Mouse (Mus musculus): ENCODE results near the gene Vps26c.
"Not testable (repeated sequence)": the region's sequence is repeated elsewhere in the genome, so short reads cannot be mapped to it uniquely, and the experiment has no call there.

Vps26c gene

DNA sequence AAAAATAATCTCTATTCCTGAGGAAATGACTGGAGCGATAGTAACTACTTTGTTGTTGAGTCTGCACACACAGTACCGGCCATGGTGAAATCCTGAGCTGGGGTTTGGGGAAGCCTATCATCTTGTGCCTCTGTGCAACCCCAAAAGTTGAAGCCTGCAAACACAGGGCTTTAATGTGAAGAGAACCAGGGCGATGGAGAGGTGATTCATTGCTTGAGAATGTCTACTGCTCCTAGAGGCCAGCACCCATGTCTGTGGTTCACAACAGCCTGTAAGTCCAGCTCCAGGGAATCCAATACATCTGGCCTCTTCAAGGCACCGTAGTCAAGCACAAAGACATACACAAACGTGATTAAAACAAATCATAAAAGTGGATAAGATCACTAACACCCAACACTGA is 39.3 kb downstream of the Vps26c start:
- no peak for DNase-seq (ENCODE audit: low read depth)

DNA sequence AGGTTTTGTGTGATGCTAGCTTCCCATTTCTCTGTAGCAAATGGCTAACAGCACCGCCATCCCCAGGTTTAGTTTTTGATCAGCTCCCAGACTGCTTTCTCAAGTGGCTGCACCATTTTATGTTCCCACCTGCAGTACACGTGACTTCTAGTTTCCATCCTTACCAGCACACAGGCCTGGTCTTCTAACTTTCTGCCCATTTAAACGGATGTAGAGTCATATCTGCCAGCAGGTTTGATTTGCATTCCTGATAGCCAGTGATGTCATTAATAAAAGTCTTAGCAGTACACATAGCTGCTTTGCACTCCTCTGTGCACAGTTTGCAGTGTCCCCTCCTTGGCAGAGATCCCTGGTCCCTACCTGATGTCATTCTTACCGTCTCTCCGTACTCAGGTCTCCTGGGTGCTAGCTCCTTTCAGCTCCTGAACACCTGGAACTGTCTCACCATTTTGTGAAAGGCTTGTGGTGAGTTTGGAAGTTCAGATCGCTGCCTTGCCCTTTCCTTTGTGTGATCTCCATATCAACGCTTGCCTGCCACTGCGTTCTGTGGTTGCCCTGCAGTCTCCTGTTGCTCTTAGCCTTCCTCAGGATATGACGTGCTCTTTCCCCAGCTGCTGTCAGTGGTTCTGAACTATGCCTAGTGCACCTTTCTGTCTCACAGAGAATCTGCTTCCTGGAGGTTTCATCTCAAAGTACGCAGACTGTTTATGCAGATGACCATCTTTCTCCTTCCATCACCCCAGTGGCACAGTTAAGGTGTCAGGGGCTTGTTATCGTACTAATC is 41.7 kb downstream of the Vps26c start:
- DNase-seq (ENCODE audit: low read depth), result peak; percentile 21

GRCm38 (mm10) chr16:94473086-94473822 is 53.4 kb downstream of the Vps26c start:
- DNase-seq (ENCODE audit: low read depth), result no peak

- DNase-seq (ENCODE audit: low read depth), result no peak
Observed at GRCm38 (mm10) chr16:94472515-94472951, 54.1 kb downstream of the Vps26c start.

GRCm38 (mm10) chr16:94468391-94468790 is 58.2 kb downstream of the Vps26c start:
- DNase-seq (ENCODE audit: low read depth), result no peak

GRCm38 (mm10) chr16:94467337-94468055 is 59.1 kb downstream of the Vps26c start:
- DNase-seq (ENCODE audit: low read depth), result no peak

GRCm38 (mm10) chr16:94466317-94466716 is 60.3 kb downstream of the Vps26c start:
- not testable (repeated sequence) for DNase-seq (ENCODE audit: low read depth)

GRCm38 (mm10) chr16:94465900-94466299 is 60.7 kb downstream of the Vps26c start:
- no peak for DNase-seq (ENCODE audit: low read depth)

- no peak for DNase-seq (ENCODE audit: low read depth)
Observed at GRCm38 (mm10) chr16:94464067-94464466, 62.6 kb downstream of the Vps26c start.

GRCm38 (mm10) chr16:94454146-94454545 is 72.5 kb downstream of the Vps26c start:
- peak; percentile 74 for DNase-seq (ENCODE audit: low read depth)

- DNase-seq (ENCODE audit: low read depth), result no peak
Observed at GRCm38 (mm10) chr16:94452768-94453167, 73.9 kb downstream of the Vps26c start.

GRCm38 (mm10) chr16:94451545-94452488 is 74.8 kb downstream of the Vps26c start:
- no peak for DNase-seq (ENCODE audit: low read depth)

DNA sequence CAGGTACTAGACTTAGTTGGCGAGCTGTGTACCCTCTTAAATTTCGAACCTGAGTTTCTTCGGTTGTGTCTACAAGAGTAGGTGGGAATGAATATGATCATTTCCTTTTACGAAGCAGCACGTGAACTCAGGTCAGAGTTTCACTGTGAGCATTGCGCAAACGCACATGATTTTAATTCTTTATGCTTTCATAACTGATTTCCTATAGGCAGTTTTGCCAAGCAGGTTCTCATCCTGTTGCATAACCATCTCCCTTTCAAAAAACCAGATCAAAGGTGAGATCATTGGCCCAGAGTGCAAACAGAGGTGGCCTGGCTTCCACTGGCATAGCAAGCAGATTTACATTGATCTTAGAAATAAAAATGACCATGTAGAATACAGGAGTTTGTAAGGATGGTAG is 77.0 kb downstream of the Vps26c start:
- no peak for DNase-seq (ENCODE audit: low read depth)

- peak; percentile 11 for DNase-seq (ENCODE audit: low read depth)
Observed at GRCm38 (mm10) chr16:94449151-94449550, 77.5 kb downstream of the Vps26c start.
